Mouse (Mus musculus) liver, adult 2 months (tissue): Measurements from ENCODE around the gene Hoxc13.

Experiments used
- CTCF ChIP-seq: fragments of 200-500 bp; IDR thresholded peaks from 2 replicates; pipeline ENCODE4 v1.5.1; 2011; ENCODE audit warnings: low read depth, low read length, control low read depth
- POLR2A ChIP-seq: fragments of 200-500 bp; IDR thresholded peaks from 2 replicates; pipeline ENCODE4 v1.6.1; 2011; ENCODE audit warnings: low read length, control low read depth; ENCODE audit not compliant: insufficient read depth; ENCODE audit errors: extremely low read depth

DNA sequence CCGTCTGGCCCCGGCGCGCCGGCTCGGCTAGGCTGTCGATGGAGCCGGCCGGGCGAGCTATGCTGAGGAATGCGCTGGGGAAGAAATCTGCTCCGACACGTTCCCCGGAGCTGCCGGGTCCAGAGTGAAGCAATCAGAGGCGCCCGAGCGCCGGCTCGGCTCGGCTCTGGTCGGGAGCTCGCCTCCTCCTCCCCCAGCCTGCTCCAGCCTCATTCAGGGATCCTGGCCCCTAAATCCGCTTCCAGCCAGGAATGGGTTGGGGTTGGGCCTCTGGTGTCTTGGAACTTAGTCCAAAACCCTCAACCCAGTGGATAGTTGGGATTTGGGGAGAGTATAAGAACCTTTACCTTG, 1.1 kb downstream of the Hoxc13 start:
- no peak for TF ChIP-seq CTCF
- TF ChIP-seq POLR2A: no peak
